Mouse (Mus musculus): ENCODE results near the gene Olfr917. TPM values are rescaled to one million over a fixed set of nuclear protein-coding genes. Genes with fewer than 3 reads are reported as not detected.

Olfr917 gene
- total RNA-seq (2014; rRNA removed) (not detected in 2 replicates), polyA plus RNA-seq (2012; rRNA removed) (not detected in 2 replicates)

- no peaks in the 10 kb centered on the region for H3K4me1 ChIP-seq (ENCODE audit: control insufficient read depth, insufficient read depth, low read length)
Measured at GRCm38 (mm10) chr9:38665742-38666141, at the start of gene Olfr917. Olfr917 (minus strand) TSS chr9:38665842.

GRCm38 (mm10) chr9:38674501-38674900 is 8.9 kb upstream of the Olfr917 start, which contains the start of gene Olfr918:
Olfr918 (minus strand) TSS chr9:38674601.
- WGBS: 82% methylated on average over 2 of the region's 2 CpGs
- Histone ChIP-seq H3K79me2 (ENCODE audit: control insufficient read depth, insufficient read depth, low read length) (no peaks in the 10 kb centered on the region), H3K4me3 (ENCODE audit: insufficient read depth, low read depth, low read length) (no peak within 1 kb of the TSS), H3K4me1 (ENCODE audit: control insufficient read depth, insufficient read depth, low read length) (no peaks in the 10 kb centered on the region), H3K27ac (replicated peaks; ENCODE audit: insufficient read depth, low read depth, low read length) (no peak within 1 kb of the TSS), H3K9ac (ENCODE audit: low read depth, low read length) (no peak within 1 kb of the TSS), H3K36me3 (ENCODE audit: control insufficient read depth, insufficient read depth, low read length) (no peaks in the 10 kb centered on the region), H3K27me3 (ENCODE audit: control insufficient read depth, insufficient read depth, low read length) (no peaks in the 10 kb centered on the region)
- TF ChIP-seq POLR2A (IDR thresholded peaks at IDR 0.05; ENCODE audit: extremely low read depth, insufficient read depth, low read length): no peak
- no peak for TF ChIP-seq CTCF (IDR thresholded peaks at IDR 0.05; ENCODE audit: low read depth, low read length)
- no peak for DNase-seq (ENCODE audit: extremely low read depth, low read depth, low spot score)

More at GRCm38 (mm10) chr9:38665742-38666141, at the start of gene Olfr917:
- Histone ChIP-seq H3K4me3 (ENCODE audit: insufficient read depth, low read depth, low read length) (no peak within 1 kb of the TSS), H3K27ac (replicated peaks; ENCODE audit: insufficient read depth, low read depth, low read length) (no peak within 1 kb of the TSS), H3K79me2 (ENCODE audit: control insufficient read depth, insufficient read depth, low read length) (no peaks in the 10 kb centered on the region), H3K9ac (ENCODE audit: low read depth, low read length) (no peak within 1 kb of the TSS), H3K36me3 (ENCODE audit: control insufficient read depth, insufficient read depth, low read length) (no peaks in the 10 kb centered on the region), H3K27me3 (ENCODE audit: control insufficient read depth, insufficient read depth, low read length) (no peaks in the 10 kb centered on the region)
- 66% methylated on average over 1 of the region's 1 CpGs for WGBS
- TF ChIP-seq CTCF (IDR thresholded peaks at IDR 0.05; ENCODE audit: low read depth, low read length) (no peak), POLR2A (IDR thresholded peaks at IDR 0.05; ENCODE audit: extremely low read depth, insufficient read depth, low read length) (no peak)
- no peak for DNase-seq (ENCODE audit: extremely low read depth, low read depth, low spot score)

GRCm38 (mm10) chr9:38672887-38673286 is 7.2 kb upstream of the Olfr917 start:
- no peak overlapping the region for H3K27ac ChIP-seq (replicated peaks; ENCODE audit: insufficient read depth, low read depth, low read length)
- H3K4me1 ChIP-seq (ENCODE audit: control insufficient read depth, insufficient read depth, low read length): no peaks in the 10 kb centered on the region
- H3K9ac ChIP-seq (ENCODE audit: low read depth, low read length): no peak overlapping the region
- no peak overlapping the region for H3K4me3 ChIP-seq (ENCODE audit: insufficient read depth, low read depth, low read length)
- no peaks in the 10 kb centered on the region for H3K36me3 ChIP-seq (ENCODE audit: control insufficient read depth, insufficient read depth, low read length)
- WGBS: 76% methylated on average over 2 of the region's 2 CpGs
- no peaks in the 10 kb centered on the region for H3K79me2 ChIP-seq (ENCODE audit: control insufficient read depth, insufficient read depth, low read length)
- H3K27me3 ChIP-seq (ENCODE audit: control insufficient read depth, insufficient read depth, low read length): no peaks in the 10 kb centered on the region
- TF ChIP-seq POLR2A (IDR thresholded peaks at IDR 0.05; ENCODE audit: extremely low read depth, insufficient read depth, low read length) (no peak), CTCF (IDR thresholded peaks at IDR 0.05; ENCODE audit: low read depth, low read length) (no peak)
- DNase-seq (ENCODE audit: extremely low read depth, low read depth, low spot score): no peak

GRCm38 (mm10) chr9:38659775-38660174 is 5.9 kb downstream of the Olfr917 start, which contains the start of gene Olfr916:
Olfr916 (minus strand) TSS chr9:38659875.
- H3K79me2 ChIP-seq (ENCODE audit: control insufficient read depth, insufficient read depth, low read length): no peaks in the 10 kb centered on the region
- no peaks in the 10 kb centered on the region for H3K27me3 ChIP-seq (ENCODE audit: control insufficient read depth, insufficient read depth, low read length)
- no peaks in the 10 kb centered on the region for H3K36me3 ChIP-seq (ENCODE audit: control insufficient read depth, insufficient read depth, low read length)
- no peak for TF ChIP-seq POLR2A (IDR thresholded peaks at IDR 0.05; ENCODE audit: extremely low read depth, insufficient read depth, low read length)
- TF ChIP-seq CTCF (IDR thresholded peaks at IDR 0.05; ENCODE audit: low read depth, low read length): no peak
- DNase-seq (ENCODE audit: extremely low read depth, low read depth, low spot score): no peak
- no peak within 1 kb of the TSS for H3K27ac ChIP-seq (replicated peaks; ENCODE audit: insufficient read depth, low read depth, low read length)
- no peak within 1 kb of the TSS for H3K4me3 ChIP-seq (ENCODE audit: insufficient read depth, low read depth, low read length)
- H3K4me1 ChIP-seq (ENCODE audit: control insufficient read depth, insufficient read depth, low read length): no peaks in the 10 kb centered on the region
- H3K9ac ChIP-seq (ENCODE audit: low read depth, low read length): no peak within 1 kb of the TSS
- WGBS: 56% methylated on average over 1 of the region's 1 CpGs

GRCm38 (mm10) chr9:38632406-38632805 is 33.2 kb downstream of the Olfr917 start:
- WGBS: 81% methylated on average over 4 of the region's 4 CpGs

More at GRCm38 (mm10) chr9:38632406-38632805, 33.2 kb downstream of the Olfr917 start:
- Histone ChIP-seq H3K36me3 (ENCODE audit: control insufficient read depth, insufficient read depth, low read length) (no peaks in the 10 kb centered on the region), H3K79me2 (ENCODE audit: control insufficient read depth, insufficient read depth, low read length) (no peaks in the 10 kb centered on the region), H3K27me3 (ENCODE audit: control insufficient read depth, insufficient read depth, low read length) (no peaks in the 10 kb centered on the region), H3K9ac (ENCODE audit: low read depth, low read length) (no peak overlapping the region), H3K27ac (replicated peaks; ENCODE audit: insufficient read depth, low read depth, low read length) (no peak overlapping the region), H3K4me3 (ENCODE audit: insufficient read depth, low read depth, low read length) (no peak overlapping the region), H3K4me1 (ENCODE audit: control insufficient read depth, insufficient read depth, low read length) (no peaks in the 10 kb centered on the region)
- no peak for DNase-seq (ENCODE audit: extremely low read depth, low read depth, low spot score)
- no peak for TF ChIP-seq POLR2A (IDR thresholded peaks at IDR 0.05; ENCODE audit: extremely low read depth, insufficient read depth, low read length)
- TF ChIP-seq CTCF (IDR thresholded peaks at IDR 0.05; ENCODE audit: low read depth, low read length): no peak

Other genes starting within 250 kb of the Olfr917 start
- gene Olfr901, start 236.4 kb downstream of the Olfr917 start, total RNA-seq (2014; rRNA removed): not detected in 2 replicates
- gene Olfr901, start 236.4 kb downstream of the Olfr917 start, polyA plus RNA-seq (2012; rRNA removed): not detected in 2 replicates
- gene Olfr902, start 218.2 kb downstream of the Olfr917 start, total RNA-seq (2014; rRNA removed): not detected in 2 replicates
- gene Olfr902, start 218.2 kb downstream of the Olfr917 start, polyA plus RNA-seq (2012; rRNA removed): not detected in 2 replicates
- not detected in 2 replicates for gene Olfr904, start 202.7 kb downstream of the Olfr917 start, total RNA-seq (2014; rRNA removed)
- gene Olfr904, start 202.7 kb downstream of the Olfr917 start, polyA plus RNA-seq (2012; rRNA removed): not detected in 2 replicates
- gene Olfr905, start 194.7 kb downstream of the Olfr917 start, total RNA-seq (2014; rRNA removed): not detected in 2 replicates
- not detected in 2 replicates for gene Olfr905, start 194.7 kb downstream of the Olfr917 start, polyA plus RNA-seq (2012; rRNA removed)
- not detected in 2 replicates for gene Olfr906, start 178.8 kb downstream of the Olfr917 start, total RNA-seq (2014; rRNA removed)
- gene Olfr906, start 178.8 kb downstream of the Olfr917 start, polyA plus RNA-seq (2012; rRNA removed): not detected in 2 replicates
- gene Olfr907, start 170.0 kb downstream of the Olfr917 start, total RNA-seq (2014; rRNA removed): not detected in 2 replicates
- not detected in 2 replicates for gene Olfr907, start 170.0 kb downstream of the Olfr917 start, polyA plus RNA-seq (2012; rRNA removed)
- not detected in 2 replicates for gene Olfr911-ps1, start 144.3 kb downstream of the Olfr917 start, total RNA-seq (2014; rRNA removed)
- not detected in 2 replicates for gene Olfr911-ps1, start 144.3 kb downstream of the Olfr917 start, polyA plus RNA-seq (2012; rRNA removed)
- not detected in 2 replicates for gene Olfr910, start 128.0 kb downstream of the Olfr917 start, total RNA-seq (2014; rRNA removed)
- not detected in 2 replicates for gene Olfr910, start 128.0 kb downstream of the Olfr917 start, polyA plus RNA-seq (2012; rRNA removed)
- not detected in 2 replicates for gene Olfr912, start 85.7 kb downstream of the Olfr917 start, total RNA-seq (2014; rRNA removed)
- gene Olfr912, start 85.7 kb downstream of the Olfr917 start, polyA plus RNA-seq (2012; rRNA removed): not detected in 2 replicates
- not detected in 2 replicates for gene Olfr913, start 73.1 kb downstream of the Olfr917 start, total RNA-seq (2014; rRNA removed)
- gene Olfr913, start 73.1 kb downstream of the Olfr917 start, polyA plus RNA-seq (2012; rRNA removed): not detected in 2 replicates
- gene Olfr914, start 60.7 kb downstream of the Olfr917 start, total RNA-seq (2014; rRNA removed): not detected in 2 replicates
- gene Olfr914, start 60.7 kb downstream of the Olfr917 start, polyA plus RNA-seq (2012; rRNA removed): not detected in 2 replicates
- not detected in 2 replicates for gene Olfr916, start 6.0 kb downstream of the Olfr917 start, total RNA-seq (2014; rRNA removed)
- gene Olfr916, start 6.0 kb downstream of the Olfr917 start, polyA plus RNA-seq (2012; rRNA removed): not detected in 2 replicates
- gene Olfr918, start 8.8 kb upstream of the Olfr917 start, total RNA-seq (2014; rRNA removed): not detected in 2 replicates
- gene Olfr918, start 8.8 kb upstream of the Olfr917 start, polyA plus RNA-seq (2012; rRNA removed): not detected in 2 replicates
- gene Olfr919, start 37.8 kb upstream of the Olfr917 start, total RNA-seq (2014; rRNA removed): not detected in 2 replicates
- not detected in 2 replicates for gene Olfr919, start 37.8 kb upstream of the Olfr917 start, polyA plus RNA-seq (2012; rRNA removed)
- 20.2 and 22.9 TPM in 2 replicates for gene Vwa5a, start 52.4 kb upstream of the Olfr917 start, total RNA-seq (2014; rRNA removed)
- 6.8 and 8.3 TPM in 2 replicates for gene Vwa5a, start 52.4 kb upstream of the Olfr917 start, polyA plus RNA-seq (2012; rRNA removed)
- gene Olfr920, start 86.5 kb upstream of the Olfr917 start, total RNA-seq (2014; rRNA removed): 0.07 and 0.09 TPM in 2 replicates
- gene Olfr920, start 86.5 kb upstream of the Olfr917 start, polyA plus RNA-seq (2012; rRNA removed): 0.01 TPM in 2 replicates
- gene Olfr921, start 107.2 kb upstream of the Olfr917 start, total RNA-seq (2014; rRNA removed): not detected in 2 replicates
- not detected in 2 replicates for gene Olfr921, start 107.2 kb upstream of the Olfr917 start, polyA plus RNA-seq (2012; rRNA removed)
- gene Olfr922, start 148.8 kb upstream of the Olfr917 start, total RNA-seq (2014; rRNA removed): not detected in 2 replicates
- gene Olfr922, start 148.8 kb upstream of the Olfr917 start, polyA plus RNA-seq (2012; rRNA removed): not detected in 2 replicates
- gene Olfr923, start 160.7 kb upstream of the Olfr917 start, total RNA-seq (2014; rRNA removed): not detected in 2 replicates
- gene Olfr923, start 160.7 kb upstream of the Olfr917 start, polyA plus RNA-seq (2012; rRNA removed): not detected in 2 replicates
- gene Olfr924, start 178.6 kb upstream of the Olfr917 start, total RNA-seq (2014; rRNA removed): not detected in 2 replicates
- not detected in 2 replicates for gene Olfr924, start 178.6 kb upstream of the Olfr917 start, polyA plus RNA-seq (2012; rRNA removed)
- not detected in 2 replicates for gene Olfr26, start 189.2 kb upstream of the Olfr917 start, total RNA-seq (2014; rRNA removed)
- not detected in 2 replicates for gene Olfr26, start 189.2 kb upstream of the Olfr917 start, polyA plus RNA-seq (2012; rRNA removed)
- gene Olfr926, start 211.3 kb upstream of the Olfr917 start, total RNA-seq (2014; rRNA removed): not detected in 2 replicates
- not detected in 2 replicates for gene Olfr926, start 211.3 kb upstream of the Olfr917 start, polyA plus RNA-seq (2012; rRNA removed)

Data from liver, adult 2 months (tissue).